Mouse (Mus musculus) G1E (cell line): ENCODE data around the gene Il1f6. TPM values are rescaled to one million over a fixed set of nuclear protein-coding genes. Genes with fewer than 3 reads are reported as not detected.
"Not testable (repeated sequence)": the region's sequence is repeated elsewhere in the genome, so short reads cannot be mapped to it uniquely, and the experiment has no call there.

Experiments used
- ATAC-seq: 2 replicates; pipeline ENCODE4 v1.8.0; 2016; ENCODE audit warnings: mild to moderate bottlenecking; ENCODE audit not compliant: insufficient number of reproducible peaks, poor library complexity, low FRiP score, severe bottlenecking; ENCODE audit errors: extremely low read depth
- DNase-seq: peaks from one replicate; pipeline ENCODE4 v3.0.0; 2012; ENCODE audit warnings: low spot score
- H3K27me3 ChIP-seq: 2 replicates; pipeline ENCODE4 v1.6.1; 2012; ENCODE audit warnings: mild to moderate bottlenecking, low read length, inconsistent platforms; ENCODE audit not compliant: insufficient read depth
- H3K36me3 ChIP-seq: replicated peaks from 2 replicates; pipeline ENCODE3; 2012; ENCODE audit warnings: mild to moderate bottlenecking, inconsistent platforms
- H3K4me1 ChIP-seq: 2 replicates; pipeline ENCODE4 v1.6.1; 2012; ENCODE audit warnings: low read depth, low read length, inconsistent platforms, mixed read lengths; ENCODE audit not compliant: insufficient read depth
- H3K4me3 ChIP-seq: 2 replicates; pipeline ENCODE4 v1.5.1; 2012; ENCODE audit warnings: low read depth, mild to moderate bottlenecking, inconsistent platforms, low read length, moderate library complexity, mixed read lengths
- H3K9me3 ChIP-seq: replicated peaks from 2 replicates; pipeline ENCODE4 v1.6.1; 2012; ENCODE audit warnings: inconsistent platforms
- CTCF ChIP-seq: IDR thresholded peaks from 2 replicates; pipeline ENCODE4 v1.5.1; 2012; ENCODE audit warnings: low read depth, low read length, inconsistent platforms, mixed read lengths
- GATA1 ChIP-seq: IDR thresholded peaks from 2 replicates; pipeline ENCODE4 v1.6.1; 2012; ENCODE audit warnings: borderline replicate concordance, low read length, inconsistent platforms, mixed read lengths
- GATA2 ChIP-seq: IDR thresholded peaks from 2 replicates; pipeline ENCODE4 v1.6.1; 2012; ENCODE audit warnings: low read depth, low read length, inconsistent platforms, borderline replicate concordance
- POLR2AphosphoS5 ChIP-seq: IDR thresholded peaks from 2 replicates; pipeline ENCODE4 v1.6.1; 2012; ENCODE audit warnings: low read depth, low read length, inconsistent platforms; ENCODE audit not compliant: insufficient replicate concordance
- TAL1 ChIP-seq: conservative IDR thresholded peaks from 2 replicates; pipeline ENCODE4 v1.6.1; 2012; ENCODE audit warnings: low read depth, low read length, inconsistent platforms, mixed read lengths
- polyA plus RNA-seq: library from polyadenylated mRNA; stranded (reverse); fragments of >175 nt; gene quantifications from 2 replicates; pipeline ENCODE4 v1.2.3, GENCODE M21; 2012
- total RNA-seq, 2 experiments: library from RNA; stranded (forward) in 1 of 2; stranded (reverse) in 1 of 2; fragments of 200-1000 nt in 1 of 2; fragments of >200 nt in 1 of 2; fragmentation: Nextera tagmentation in 1 of 2; gene quantifications; 2 replicates each; pipeline ENCODE4 v1.2.3; 2014 to 2017

Gene Il1f6
- not detected in 2 replicates for total RNA-seq (2014; fragmentation: Nextera tagmentation)
- not detected in 2 replicates for total RNA-seq (2017)
- not detected in 2 replicates for polyA plus RNA-seq

GRCm38 (mm10) chr2:24215118-24215517, at the start of gene Il1f6:
Gene Il1f6, plus strand, starts transcription at chr2:24215418.
- no peaks in the 10 kb centered on the region for H3K36me3 ChIP-seq
- no peaks in the 10 kb centered on the region for H3K9me3 ChIP-seq
- ATAC-seq (no peak), DNase-seq (no peak)
- H3K4me1 ChIP-seq = no peaks in the 10 kb centered on the region
- TF ChIP-seq TAL1 = no peak
- no peak for TF ChIP-seq POLR2AphosphoS5
- TF ChIP-seq CTCF = no peak
- H3K27me3 ChIP-seq = no peaks in the 10 kb centered on the region
- no peak within 1 kb of the TSS for H3K4me3 ChIP-seq

- not testable (repeated sequence) for H3K36me3 ChIP-seq, ATAC-seq, DNase-seq, H3K9me3 ChIP-seq, H3K4me1 ChIP-seq, H3K4me3 ChIP-seq, H3K27me3 ChIP-seq
Observed at GRCm38 (mm10) chr2:24181683-24182331, 33.4 kb upstream of the Il1f6 start.

GRCm38 (mm10) chr2:24182423-24183147, 32.6 kb upstream of the Il1f6 start:
- DNase-seq, H3K4me1 ChIP-seq, H3K9me3 ChIP-seq, H3K36me3 ChIP-seq, ATAC-seq, H3K4me3 ChIP-seq, H3K27me3 ChIP-seq: not testable (repeated sequence)

- H3K9me3 ChIP-seq, H3K27me3 ChIP-seq, H3K36me3 ChIP-seq, DNase-seq, H3K4me1 ChIP-seq, H3K4me3 ChIP-seq, ATAC-seq: not testable (repeated sequence)
Observed at GRCm38 (mm10) chr2:24184092-24184491, 31.1 kb upstream of the Il1f6 start.

GRCm38 (mm10) chr2:24186176-24186575, 29.0 kb upstream of the Il1f6 start, which contains the start of gene Il1f9:
Gene Il1f9, plus strand, starts transcription at chr2:24186476.
- no peak within 1 kb of the TSS for H3K4me3 ChIP-seq
- H3K27me3 ChIP-seq = no peaks in the 10 kb centered on the region
- ATAC-seq (no peak), DNase-seq (no peak)
- no peak for TF ChIP-seq POLR2AphosphoS5
- TF ChIP-seq GATA2 = no peak
- no peak for TF ChIP-seq CTCF
- no peak for TF ChIP-seq GATA1
- TF ChIP-seq TAL1 = no peak
- H3K4me1 ChIP-seq = no peaks in the 10 kb centered on the region
- H3K9me3 ChIP-seq = no peaks in the 10 kb centered on the region
- no peaks in the 10 kb centered on the region for H3K36me3 ChIP-seq

- H3K9me3 ChIP-seq = no peaks in the 10 kb centered on the region
- no peak overlapping the region for H3K4me3 ChIP-seq
- no peak for ATAC-seq
- H3K4me1 ChIP-seq = no peaks in the 10 kb centered on the region
- no peak for TF ChIP-seq GATA2
- TF ChIP-seq GATA1 = no peak
- no peak for TF ChIP-seq POLR2AphosphoS5
- no peak for TF ChIP-seq CTCF
- TF ChIP-seq TAL1 = no peak
- DNase-seq = no peak
- H3K27me3 ChIP-seq = no peaks in the 10 kb centered on the region
- H3K36me3 ChIP-seq = no peaks in the 10 kb centered on the region
Observed at GRCm38 (mm10) chr2:24187585-24187984, 27.6 kb upstream of the Il1f6 start.

GRCm38 (mm10) chr2:24188189-24188588, 27.0 kb upstream of the Il1f6 start:
- no peaks in the 10 kb centered on the region for H3K9me3 ChIP-seq
- no peaks in the 10 kb centered on the region for H3K27me3 ChIP-seq
- no peaks in the 10 kb centered on the region for H3K4me1 ChIP-seq
- ATAC-seq = no peak
- no peak for DNase-seq
- H3K36me3 ChIP-seq = no peaks in the 10 kb centered on the region
- no peak overlapping the region for H3K4me3 ChIP-seq
- TF ChIP-seq POLR2AphosphoS5 = no peak
- TF ChIP-seq CTCF = no peak
- TF ChIP-seq TAL1 = no peak
- TF ChIP-seq GATA2 = no peak
